Mouse (Mus musculus) layer of hippocampus, adult 9-10 months (tissue): ENCODE measurements around the gene Nisch.

Experiments
- DNase-seq: peaks from one replicate; pipeline ENCODE4 v3.0.0; 2022; ENCODE audit warnings: low spot score

The Nisch gene

DNA sequence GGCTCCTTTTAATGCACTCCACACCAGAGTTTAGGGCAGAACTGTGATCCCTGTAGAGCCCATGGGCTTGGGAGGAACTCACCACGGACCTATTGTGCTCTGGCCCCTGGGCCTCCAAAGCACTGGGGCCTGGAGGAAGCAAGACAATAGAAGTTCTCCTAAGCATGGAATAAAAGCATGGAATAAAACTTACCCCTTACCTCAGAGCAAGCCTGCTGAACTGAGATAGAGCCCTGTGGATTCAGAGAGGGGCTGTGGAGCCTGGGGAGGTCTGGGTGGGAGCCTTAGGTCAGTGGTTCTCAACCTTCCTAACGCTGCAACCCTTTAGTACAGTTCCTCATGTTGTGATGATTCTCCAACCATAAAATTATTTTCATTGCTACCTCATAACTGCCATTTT lies at the start of gene Nisch:
Gene Nisch, minus strand, starts transcription at position 101 of the 400 bp plus-strand sequence.
- no peak for DNase-seq

GRCm38 (mm10) chr14:31260932-31261331 lies 44.2 kb upstream of the Nisch start:
- DNase-seq = no peak

- DNase-seq = no peak
These were observed 43.6 kb upstream of the Nisch start for GRCm38 (mm10) chr14:31260374-31260773.

DNA sequence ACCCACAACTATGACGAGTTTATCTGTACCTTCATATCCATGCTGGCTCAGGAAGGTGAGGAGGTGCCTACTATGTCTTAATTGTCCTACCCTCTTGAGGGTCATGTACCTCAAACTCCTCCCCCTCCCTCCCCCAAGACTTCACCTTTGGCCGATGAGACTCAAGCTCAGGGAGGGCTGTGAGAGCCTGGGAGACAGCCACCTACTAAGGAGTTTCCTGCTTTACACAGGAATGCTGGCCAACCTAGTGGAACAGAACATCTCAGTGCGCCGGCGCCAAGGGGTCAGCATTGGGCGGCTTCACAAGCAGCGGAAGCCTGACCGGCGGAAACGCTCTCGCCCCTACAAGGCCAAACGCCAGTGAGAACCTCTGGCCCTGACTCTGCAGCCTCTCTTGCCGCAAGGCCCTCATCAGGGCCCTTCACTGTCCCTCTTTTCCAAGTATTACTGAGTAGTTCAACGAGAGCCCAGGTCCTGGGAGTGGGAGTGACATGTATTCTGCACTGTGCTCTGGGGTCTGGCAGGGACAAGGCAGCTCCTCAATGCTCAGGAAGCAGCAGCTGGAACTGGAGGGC lies 41.8 kb upstream of the Nisch start:
- DNase-seq = no peak

DNA sequence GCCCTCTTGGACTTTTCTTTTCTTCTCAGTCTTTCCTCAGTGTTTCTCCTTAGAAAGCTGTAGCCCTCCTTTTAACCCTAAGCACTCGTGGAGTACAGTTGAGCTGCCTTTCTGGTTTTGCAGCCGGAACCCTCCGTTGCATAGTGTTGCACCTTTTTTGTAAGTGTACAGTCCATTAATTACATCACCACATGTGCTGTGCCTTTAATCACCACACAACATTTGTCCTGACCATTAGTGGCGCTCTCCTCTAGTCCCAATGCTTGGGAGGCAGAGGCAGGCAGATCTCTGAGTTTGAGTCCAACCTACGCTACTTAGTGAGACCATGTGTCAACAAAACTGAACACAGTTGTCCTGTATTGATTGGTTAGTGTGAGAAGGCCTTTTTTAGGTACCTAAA lies 35.3 kb upstream of the Nisch start:
- DNase-seq = no peak

DNA sequence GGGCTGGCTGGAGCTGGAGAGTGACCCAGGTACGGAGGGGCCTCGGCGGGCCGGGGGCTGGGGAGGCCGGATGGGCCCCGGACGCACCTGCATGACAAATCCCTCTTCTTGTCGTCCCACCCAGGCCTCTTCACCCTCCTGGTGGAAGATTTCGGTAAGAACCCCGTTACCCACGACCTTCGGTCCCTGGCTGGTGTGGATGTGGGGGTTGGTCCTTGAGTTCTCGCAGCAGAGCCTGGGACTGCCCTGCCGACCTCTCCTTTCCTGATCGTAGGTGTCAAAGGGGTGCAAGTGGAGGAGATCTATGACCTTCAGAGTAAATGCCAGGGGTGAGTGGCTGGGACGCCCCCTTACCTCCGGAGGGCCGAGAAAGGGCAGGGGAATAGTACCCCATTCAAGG lies 34.9 kb upstream of the Nisch start:
- no peak for DNase-seq

DNA sequence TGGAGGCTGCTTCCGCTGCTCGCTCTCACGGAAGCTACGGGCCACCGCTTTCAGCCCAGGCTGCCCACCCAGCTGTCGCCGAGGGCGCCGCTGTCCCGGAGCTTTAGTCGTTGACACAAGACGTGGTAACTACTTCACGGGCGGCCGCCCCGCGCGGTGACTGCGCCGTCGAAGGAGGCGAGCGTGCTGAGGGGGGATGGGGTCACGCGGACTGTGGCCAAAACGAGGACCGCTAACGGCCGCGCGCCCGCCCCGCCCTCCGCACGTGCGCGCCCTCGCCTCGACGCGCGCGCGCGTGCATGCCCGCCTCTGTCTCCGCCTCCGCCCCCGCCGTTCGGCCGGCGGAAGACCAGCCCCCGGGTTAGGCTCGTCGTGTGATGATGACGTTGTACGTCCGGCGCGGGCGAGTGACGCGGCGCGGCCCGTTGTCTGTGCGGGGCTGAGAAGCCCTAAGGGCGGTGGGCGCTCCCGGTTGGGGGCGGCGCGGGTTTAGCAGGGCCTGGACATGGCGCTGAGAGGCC lies 34.4 kb upstream of the Nisch start, which contains the start of the genes Phf7 and Bap1:
Gene Phf7, minus strand, starts transcription at position 234 of the 521 bp plus-strand sequence.
Gene Bap1, plus strand, starts transcription at position 367 of the 521 bp plus-strand sequence.
- DNase-seq = peak; percentile 78

GRCm38 (mm10) chr14:31250222-31251083 lies 33.7 kb upstream of the Nisch start:
- no peak for DNase-seq

DNA sequence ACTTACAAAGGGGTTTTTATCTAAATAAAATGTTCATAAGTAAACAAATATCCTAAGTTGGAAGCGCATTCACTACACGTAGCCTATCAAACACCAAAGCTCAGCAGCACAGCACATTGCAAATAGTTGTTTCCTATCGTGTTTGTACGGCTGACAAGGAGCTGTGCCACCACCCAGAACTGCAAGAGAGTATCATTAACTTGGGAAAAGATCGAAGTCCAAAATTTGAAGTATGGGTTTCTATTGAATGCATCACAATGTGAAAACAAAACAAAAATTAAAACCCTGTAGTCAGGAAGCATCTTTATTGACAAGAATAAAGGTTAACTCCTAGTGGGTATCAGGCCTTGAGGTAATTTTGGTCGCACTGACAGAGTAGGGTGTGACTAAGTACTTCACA lies 31.6 kb upstream of the Nisch start:
- DNase-seq = no peak

DNA sequence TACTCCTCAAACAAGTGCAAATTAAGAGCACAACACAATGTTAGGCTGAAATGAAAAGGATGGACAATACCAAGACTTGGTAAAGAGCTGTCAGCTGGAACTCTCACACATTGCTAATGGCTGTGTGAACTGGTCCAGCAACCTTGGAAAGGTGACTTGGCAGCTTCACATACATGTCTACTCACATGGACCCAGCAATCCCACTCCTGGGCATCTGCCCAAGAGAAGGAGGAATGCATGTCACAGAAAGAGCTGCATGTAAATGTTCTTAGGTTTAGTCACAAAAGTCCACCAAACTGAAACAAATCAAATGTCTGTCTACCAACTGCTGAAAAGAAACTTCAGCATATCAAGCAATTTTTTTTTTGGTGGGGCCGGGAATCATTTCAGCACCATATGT lies 29.2 kb upstream of the Nisch start:
- no peak for DNase-seq

DNA sequence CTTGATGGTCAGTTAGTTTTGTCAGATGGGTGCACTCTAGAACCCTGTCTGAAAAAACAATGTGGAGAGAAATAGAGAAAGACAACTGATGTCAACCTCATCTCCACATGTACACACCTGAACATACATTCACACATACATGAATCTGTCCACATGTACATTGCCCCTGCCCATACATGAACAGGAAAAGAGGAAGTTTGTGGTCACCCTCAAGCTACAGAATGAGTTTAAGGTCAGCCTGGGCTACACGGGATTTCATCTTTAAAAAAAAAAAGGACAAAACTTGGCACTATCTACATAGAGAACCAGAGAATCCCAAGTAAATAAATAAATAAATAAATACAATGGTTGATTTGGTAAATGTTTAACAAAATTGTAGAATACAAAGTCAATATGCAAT lies 28.0 kb upstream of the Nisch start:
- no peak for DNase-seq

- no peak for DNase-seq
These were observed 23.8 kb upstream of the Nisch start for GRCm38 (mm10) chr14:31240528-31240927.

GRCm38 (mm10) chr14:31237101-31237882 lies 20.5 kb upstream of the Nisch start:
- no peak for DNase-seq

DNA sequence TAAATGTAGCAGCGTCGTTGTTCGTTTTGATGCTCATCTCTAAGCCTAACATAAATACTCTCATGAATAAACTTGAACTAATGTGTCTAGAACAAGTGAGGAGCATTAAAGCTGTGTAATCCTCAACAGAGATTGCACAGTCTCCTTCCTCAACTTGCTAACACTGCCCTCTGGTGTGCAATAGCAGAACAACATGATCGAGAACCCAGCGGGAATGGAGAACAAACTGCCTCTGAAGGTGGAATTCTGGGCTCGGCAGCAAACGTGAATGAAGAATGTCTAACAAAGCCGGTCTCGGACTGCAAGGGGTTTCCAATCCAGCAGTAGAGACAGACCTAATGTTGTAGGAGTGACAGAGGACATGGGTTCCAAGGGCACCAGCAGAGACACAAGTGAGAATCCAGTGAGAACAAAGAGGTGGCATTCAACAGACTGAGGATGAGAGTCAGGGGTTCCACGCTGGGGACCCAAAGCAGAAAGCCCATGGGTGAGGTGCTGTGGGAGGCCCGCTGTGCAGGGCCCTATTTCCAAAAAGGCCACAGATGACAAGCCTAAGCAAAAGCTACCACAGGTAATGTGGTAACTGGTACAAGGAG lies 17.3 kb upstream of the Nisch start:
- DNase-seq = peak; percentile 86

DNA sequence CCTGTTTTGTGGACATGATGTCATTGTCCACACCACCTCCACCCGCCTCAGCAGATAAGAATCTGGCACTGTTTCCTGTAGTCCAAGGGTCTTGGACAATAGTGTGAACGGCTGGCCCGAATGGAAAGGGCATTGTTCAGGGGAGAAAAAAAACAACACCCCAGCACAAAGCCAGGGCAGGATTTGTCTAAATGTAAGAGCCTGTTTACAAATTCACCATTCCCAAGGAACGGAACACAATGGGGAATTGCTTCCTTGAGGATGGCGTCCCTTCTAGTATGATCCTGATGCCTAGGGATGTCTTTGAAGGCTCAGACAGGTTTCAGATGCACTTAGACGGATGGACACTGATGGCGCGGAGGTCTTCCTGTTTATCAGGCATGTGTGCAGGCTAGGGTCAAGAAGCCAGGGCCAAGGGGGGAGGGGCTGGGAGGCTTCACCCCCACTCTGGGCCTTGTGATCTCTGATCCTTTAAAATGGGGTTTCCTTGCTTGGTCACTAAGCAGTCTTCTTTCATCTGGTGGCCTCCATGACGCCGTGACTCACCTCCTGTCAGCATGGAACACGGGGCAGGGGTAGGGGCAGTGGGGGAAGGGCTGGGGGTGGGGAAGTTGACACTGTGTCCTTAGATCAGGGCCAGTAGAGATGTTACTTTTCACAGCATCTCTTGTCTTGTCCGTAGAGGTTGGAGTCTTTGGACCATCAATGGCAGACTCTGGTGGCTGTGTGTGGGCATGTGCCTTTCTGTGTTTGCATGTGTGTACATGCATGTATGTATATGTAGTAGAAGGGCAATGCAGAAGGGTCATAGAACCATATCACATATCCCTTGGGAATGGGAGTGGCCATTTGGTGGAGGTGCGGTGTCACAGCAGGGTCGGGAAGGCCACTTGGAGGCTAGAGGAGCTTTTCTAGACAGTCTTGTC lies 16.6 kb upstream of the Nisch start:
- DNase-seq = no peak

DNA sequence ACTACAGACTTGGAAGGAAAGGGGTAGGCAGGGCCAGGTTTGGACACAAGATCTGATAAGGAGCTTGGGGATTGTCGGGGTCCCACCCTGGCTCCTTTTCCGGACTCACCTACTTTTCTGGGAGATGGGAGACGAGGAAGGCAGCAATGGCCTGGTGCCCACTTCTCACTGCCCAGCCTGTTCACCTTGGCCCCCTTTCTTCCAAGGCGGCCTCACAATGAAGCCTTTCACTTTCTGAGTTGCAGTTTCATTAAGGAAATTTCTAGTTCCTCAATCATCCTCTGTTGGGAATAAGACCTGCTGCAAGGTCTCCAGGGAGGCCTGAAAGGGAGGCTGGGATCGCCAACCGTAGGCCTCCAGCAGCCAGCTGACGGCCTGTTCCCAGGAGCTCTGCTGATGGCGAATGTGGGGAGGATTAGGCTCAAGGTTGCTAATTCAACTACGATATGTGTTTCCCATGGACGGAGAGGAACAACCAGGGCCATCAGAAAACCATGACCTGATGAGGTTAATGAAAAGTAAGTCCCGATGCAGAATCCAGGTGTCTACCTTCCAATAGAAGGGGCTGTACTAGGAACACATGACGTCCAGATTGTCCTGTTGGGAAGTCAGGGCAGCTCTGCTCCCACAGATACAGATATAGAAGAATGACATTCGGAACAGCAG lies 15.8 kb upstream of the Nisch start:
- DNase-seq = no peak

GRCm38 (mm10) chr14:31230442-31230841 lies 13.7 kb upstream of the Nisch start:
- no peak for DNase-seq

- DNase-seq = no peak
These were observed 11.5 kb upstream of the Nisch start for GRCm38 (mm10) chr14:31228234-31228633.

- DNase-seq = peak; percentile 39
These were observed 10.2 kb upstream of the Nisch start for GRCm38 (mm10) chr14:31226978-31227377.

DNA sequence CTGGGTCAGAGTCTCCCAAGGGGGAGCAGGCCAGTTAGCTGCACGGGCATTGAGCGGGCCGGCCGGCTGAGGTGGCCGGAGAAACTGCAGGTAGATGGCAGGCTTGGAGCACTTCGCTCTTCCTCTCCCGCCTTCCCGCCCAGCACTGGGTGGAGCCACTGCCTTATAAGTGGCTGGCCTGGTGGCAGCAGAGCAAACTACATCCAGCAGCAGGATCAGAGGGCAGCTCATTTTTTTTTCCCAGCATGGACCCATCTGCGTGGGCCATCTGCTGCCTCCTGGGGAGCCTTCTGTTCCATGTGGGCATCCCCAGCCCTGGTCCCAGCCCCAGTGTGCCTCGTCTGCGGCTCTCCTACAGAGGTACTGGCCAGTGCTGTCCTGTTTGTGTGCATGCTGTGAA lies 920 bp upstream of the Nisch start, which contains the start of gene Sema3g:
Gene Sema3g, plus strand, starts transcription at position 195 of the 400 bp plus-strand sequence.
- DNase-seq = no peak
